Mouse (Mus musculus): ENCODE measurements around the gene Iffo2. TPM values are rescaled to one million over a fixed set of nuclear protein-coding genes. Genes with fewer than 3 reads are reported as not detected.
A peak's percentile ranks its signal among the peaks of the same experiment; 100 is the strongest.

The Iffo2 gene
- polyA plus RNA-seq, 1 experiment from 2014 or later = 5.6 TPM

DNA sequence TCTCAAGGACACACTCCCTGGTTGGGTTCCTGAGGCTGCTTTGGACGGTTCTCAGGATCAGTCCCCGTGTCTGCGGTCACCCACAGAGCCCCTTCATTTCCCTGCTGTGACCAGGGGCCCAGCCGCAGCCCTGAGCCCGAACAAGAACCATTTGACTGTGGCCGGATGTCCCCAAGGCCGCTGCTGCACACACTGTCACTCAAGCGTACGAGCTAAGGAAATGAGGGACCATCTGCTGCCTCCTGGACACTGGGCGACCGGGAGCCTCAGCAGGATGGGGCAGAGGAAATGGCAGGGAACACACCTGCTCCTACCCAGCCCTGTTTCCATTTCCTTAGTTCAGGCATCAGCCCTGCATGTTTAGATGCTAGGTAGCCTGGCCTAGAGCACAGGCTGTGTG lies 120.6 kb downstream of the Iffo2 start:
- DNase-seq (ENCODE audit: low spot score) (no peak), ATAC-seq (ENCODE audit: low FRiP score) (no peak)
- Histone ChIP-seq H3K27ac (no peak overlapping the region), H3K27me3 (ENCODE audit: control insufficient read depth, insufficient read depth, low read length) (no peaks in the 10 kb centered on the region), H3K4me2 (replicated peaks) (no peak overlapping the region), H3K4me1 (replicated peaks; ENCODE audit: control insufficient read depth, insufficient read depth, low read length) (no peaks in the 10 kb centered on the region), H3K36me3 (replicated peaks; ENCODE audit: control insufficient read depth, insufficient read depth) (peaks cover 15% of the 10 kb centered on the region), H3K4me3 (replicated peaks; ENCODE audit: low read length) (no peak overlapping the region), H3K9ac (no peak overlapping the region), H3K9me3 (ENCODE audit: control insufficient read depth, low read length) (no peaks in the 10 kb centered on the region)
- WGBS = 32% methylated on average over 11 of the region's 11 CpGs

DNA sequence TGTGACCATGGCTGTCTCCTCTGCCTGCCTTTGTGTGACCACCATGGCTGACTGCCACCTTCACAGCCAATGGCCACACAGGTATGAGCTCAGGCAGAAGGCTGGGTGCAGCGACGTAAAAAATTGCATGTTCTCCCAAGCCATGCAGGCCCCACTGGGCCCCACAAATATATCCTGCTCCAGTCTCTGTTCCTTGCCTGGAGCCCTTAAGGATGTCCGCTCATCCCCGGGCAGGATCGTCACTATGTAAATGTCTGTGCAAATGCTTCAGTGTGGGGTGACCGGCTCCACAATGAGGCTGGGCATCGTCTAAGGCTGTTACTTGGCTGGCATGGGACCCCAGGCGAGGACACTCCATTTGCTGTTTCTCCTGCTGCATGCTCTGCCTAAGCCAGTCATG lies 122.9 kb downstream of the Iffo2 start, which contains the start of gene Tas1r2:
Gene Tas1r2 (plus strand): TSS at position 301 of the 400 bp plus-strand sequence.
- 84% methylated on average over 8 of the region's 8 CpGs for WGBS
- no peak for ATAC-seq (ENCODE audit: low FRiP score)
- H3K4me2 ChIP-seq (replicated peaks) = no peak within 1 kb of the TSS

DNA sequence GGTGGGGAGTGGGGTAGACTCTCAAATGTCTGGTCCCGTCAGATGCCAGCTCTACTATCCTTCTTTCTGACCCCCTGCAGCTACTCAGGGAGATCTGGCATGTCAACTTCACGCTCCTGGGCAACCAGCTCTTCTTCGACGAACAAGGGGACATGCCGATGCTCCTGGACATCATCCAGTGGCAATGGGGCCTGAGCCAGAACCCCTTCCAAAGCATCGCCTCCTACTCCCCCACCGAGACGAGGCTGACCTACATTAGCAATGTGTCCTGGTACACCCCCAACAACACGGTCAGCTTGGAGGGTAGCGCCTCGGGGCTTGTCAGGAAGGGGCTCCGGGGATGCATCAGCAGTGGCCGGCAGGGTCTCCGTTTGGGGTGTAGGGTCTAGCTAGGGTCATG lies 131.5 kb downstream of the Iffo2 start:
- 84% methylated on average over 14 of the region's 14 CpGs for WGBS
- DNase-seq (ENCODE audit: low spot score) (no peak), ATAC-seq (ENCODE audit: low FRiP score) (no peak)

More for the DNA sequence above, 122.9 kb downstream of the Iffo2 start, which contains the start of gene Tas1r2:
- H3K36me3 ChIP-seq (replicated peaks; ENCODE audit: control insufficient read depth, insufficient read depth) = peaks cover 6% of the 10 kb centered on the region
- H3K27me3 ChIP-seq (ENCODE audit: control insufficient read depth, insufficient read depth, low read length) = no peaks in the 10 kb centered on the region
- H3K4me3 ChIP-seq (replicated peaks; ENCODE audit: low read length) = no peak within 1 kb of the TSS
- DNase-seq (ENCODE audit: low spot score) = no peak
- no peaks in the 10 kb centered on the region for H3K9me3 ChIP-seq (ENCODE audit: control insufficient read depth, low read length)
- H3K27ac ChIP-seq = no peak within 1 kb of the TSS
- no peaks in the 10 kb centered on the region for H3K4me1 ChIP-seq (replicated peaks; ENCODE audit: control insufficient read depth, insufficient read depth, low read length)
- H3K9ac ChIP-seq = no peak within 1 kb of the TSS

DNA sequence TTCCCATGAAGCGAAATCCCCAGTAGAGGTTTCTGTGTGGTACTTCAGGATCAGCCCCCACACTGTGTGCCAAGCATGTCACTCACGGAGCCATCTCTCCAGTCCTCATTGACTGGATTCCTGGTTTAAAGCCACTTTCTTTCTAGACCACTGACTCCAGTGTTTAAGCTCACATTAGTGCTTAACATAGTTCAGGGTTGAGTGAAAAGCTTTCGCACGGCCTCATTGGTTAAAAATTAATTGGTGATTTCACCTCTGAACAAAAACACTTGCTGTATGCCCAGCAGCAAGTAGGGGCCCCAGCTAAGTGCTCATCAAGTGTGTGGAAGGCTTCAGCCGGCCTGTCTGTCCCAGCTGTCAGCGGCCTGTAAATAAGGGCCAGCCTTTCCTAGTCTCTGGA lies 137.3 kb downstream of the Iffo2 start:
- Histone ChIP-seq H3K4me1 (replicated peaks; ENCODE audit: control insufficient read depth, insufficient read depth, low read length) (no peaks in the 10 kb centered on the region), H3K9me3 (ENCODE audit: control insufficient read depth, low read length) (no peaks in the 10 kb centered on the region), H3K36me3 (replicated peaks; ENCODE audit: control insufficient read depth, insufficient read depth) (no peaks in the 10 kb centered on the region), H3K4me2 (replicated peaks) (no peak overlapping the region), H3K4me3 (replicated peaks; ENCODE audit: low read length) (no peak overlapping the region), H3K9ac (no peak overlapping the region), H3K27ac (no peak overlapping the region), H3K27me3 (ENCODE audit: control insufficient read depth, insufficient read depth, low read length) (no peaks in the 10 kb centered on the region; the same call in 1 of the 2 replicates)
- ATAC-seq (ENCODE audit: low FRiP score) = no peak
- 46% methylated on average over 6 of the region's 6 CpGs for WGBS
- DNase-seq (ENCODE audit: low spot score) = no peak

More for the DNA sequence above, 131.5 kb downstream of the Iffo2 start:
- H3K27ac ChIP-seq = no peak overlapping the region
- H3K36me3 ChIP-seq (replicated peaks; ENCODE audit: control insufficient read depth, insufficient read depth) = no peaks in the 10 kb centered on the region
- no peak overlapping the region for H3K9ac ChIP-seq
- no peaks in the 10 kb centered on the region for H3K9me3 ChIP-seq (ENCODE audit: control insufficient read depth, low read length)
- H3K4me1 ChIP-seq (replicated peaks; ENCODE audit: control insufficient read depth, insufficient read depth, low read length) = no peaks in the 10 kb centered on the region
- no peaks in the 10 kb centered on the region for H3K27me3 ChIP-seq (ENCODE audit: control insufficient read depth, insufficient read depth, low read length)
- no peak overlapping the region for H3K4me2 ChIP-seq (replicated peaks)
- H3K4me3 ChIP-seq (replicated peaks; ENCODE audit: low read length) = no peak overlapping the region

DNA sequence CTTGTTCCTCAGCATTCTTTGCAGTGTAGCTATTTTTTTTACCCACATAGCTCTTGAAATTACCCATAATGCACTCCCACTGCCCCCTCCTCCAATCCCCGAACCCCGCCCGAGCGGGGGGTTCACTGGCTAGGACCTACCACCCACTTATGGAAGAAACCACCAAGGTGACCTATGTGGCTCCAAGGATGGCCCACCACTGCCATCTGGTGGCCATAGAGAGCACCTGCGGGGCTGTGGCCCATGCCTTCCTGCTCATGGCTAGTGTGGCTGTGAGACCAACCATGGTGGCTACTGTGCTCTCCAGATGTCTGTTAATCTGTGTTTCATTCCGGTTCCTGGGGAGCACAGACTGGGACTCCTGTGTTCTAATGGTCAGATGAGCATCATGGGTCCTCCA lies 139.5 kb downstream of the Iffo2 start:
- H3K27ac ChIP-seq = no peak overlapping the region
- H3K36me3 ChIP-seq (replicated peaks; ENCODE audit: control insufficient read depth, insufficient read depth) = no peaks in the 10 kb centered on the region
- no peak overlapping the region for H3K9ac ChIP-seq
- H3K9me3 ChIP-seq (ENCODE audit: control insufficient read depth, low read length) = no peaks in the 10 kb centered on the region
- 15% methylated on average over 6 of the region's 6 CpGs for WGBS
- H3K4me3 ChIP-seq (replicated peaks; ENCODE audit: low read length) = no peak overlapping the region
- no peaks in the 10 kb centered on the region; the same call in 1 of the 2 replicates for H3K27me3 ChIP-seq (ENCODE audit: control insufficient read depth, insufficient read depth, low read length)
- no peak overlapping the region for H3K4me2 ChIP-seq (replicated peaks)
- ATAC-seq (ENCODE audit: low FRiP score) (no peak), DNase-seq (ENCODE audit: low spot score) (peak; percentile 76)
- no peaks in the 10 kb centered on the region for H3K4me1 ChIP-seq (replicated peaks; ENCODE audit: control insufficient read depth, insufficient read depth, low read length)

Small RNA genes lying within 50 kb of the gene (microRNA-seq; reads per million reads assigned to microRNA genes)
- gene Gm25571 = not detected
- not detected for gene Mir7020

Other genes with a start within 250 kb of the Iffo2 start
- 10.0 and 13.3 TPM in 2 replicates for gene Pqlc2, start 219.8 kb upstream of the Iffo2 start, polyA plus RNA-seq (2014; fragmentation: Nextera tagmentation; extraction: Ambion mirVana)
- 57.6 and 58.7 TPM in 2 replicates for gene Akr7a5, start 219.8 kb upstream of the Iffo2 start, polyA plus RNA-seq (2014; fragmentation: Nextera tagmentation; extraction: Ambion mirVana)
- gene Mrto4, start 178.0 kb upstream of the Iffo2 start, polyA plus RNA-seq (2014; fragmentation: Nextera tagmentation; extraction: Ambion mirVana) = 65.7 and 74.2 TPM in 2 replicates
- 35.1 and 36.8 TPM in 2 replicates for gene Emc1, start 178.0 kb upstream of the Iffo2 start, polyA plus RNA-seq (2014; fragmentation: Nextera tagmentation; extraction: Ambion mirVana)
- 95.5 and 100 TPM in 2 replicates for gene Ubr4, start 177.9 kb upstream of the Iffo2 start, polyA plus RNA-seq (2014; fragmentation: Nextera tagmentation; extraction: Ambion mirVana)
- 0.07 TPM in 1 of 2 replicates, not detected in the other for gene Gm21969, start 72.6 kb downstream of the Iffo2 start, polyA plus RNA-seq (2014; fragmentation: Nextera tagmentation; extraction: Ambion mirVana)
- gene Aldh4a1, start 92.3 kb downstream of the Iffo2 start, polyA plus RNA-seq (2014; fragmentation: Nextera tagmentation; extraction: Ambion mirVana) = 18.1 and 18.8 TPM in 2 replicates
- not detected in 2 replicates for gene Tas1r2, start 123.0 kb downstream of the Iffo2 start, polyA plus RNA-seq (2014; fragmentation: Nextera tagmentation; extraction: Ambion mirVana)